In the genomic region with DNA sequence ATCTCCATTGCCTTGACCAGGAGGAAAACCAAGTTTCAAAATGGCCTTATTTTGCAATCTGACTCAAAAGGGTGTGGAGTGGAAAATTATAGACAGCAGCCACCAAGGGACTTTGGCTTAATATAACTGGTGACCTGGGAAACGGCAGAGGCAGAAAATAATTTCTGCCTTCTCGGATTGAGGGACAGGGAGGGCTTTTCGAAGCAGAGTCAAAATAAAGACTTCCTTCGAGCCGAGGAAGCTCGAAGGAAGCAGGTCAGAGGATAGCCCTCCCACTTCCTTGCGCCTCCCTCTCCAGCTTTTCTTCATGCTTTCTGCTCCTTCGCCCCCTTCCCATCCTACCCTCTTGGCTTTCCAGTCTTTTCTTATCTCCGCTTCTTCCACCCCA, we compare ENCODE assay signal across 7 mouse cellular contexts.
A peak's percentile ranks its signal among the peaks of the same experiment; 100 is the strongest.
DNase-seq lines count a peak whose midpoint lies in the region; ATAC-seq and TF ChIP-seq lines count a peak whose summit lies in the region.

No protein-coding gene starts in this region.

- peaks cover 17% of the 10 kb centered on the region for H3K4me1 ChIP-seq in bone marrow macrophage, adult 2 months (ENCODE audit: control insufficient read depth, insufficient read depth, low read length)
- H3K4me1 ChIP-seq in embryonic facial prominence, embryonic 15.5 days, result peaks cover 25% of the 10 kb centered on the region
- peaks cover 23% of the 10 kb centered on the region for H3K4me1 ChIP-seq in hindbrain, embryonic 12.5 days
- peaks cover 16% of the 10 kb centered on the region for H3K4me1 ChIP-seq in small intestine, adult 2 months (ENCODE audit: control insufficient read depth, insufficient read depth, insufficient read length, low read length)

- H3K9ac ChIP-seq in embryonic facial prominence, embryonic 15.5 days, result no peak overlapping the region
- no peak overlapping the region for H3K9ac ChIP-seq in hindbrain, embryonic 12.5 days

- no peaks in the 10 kb centered on the region for H3K36me3 ChIP-seq in embryonic facial prominence, embryonic 15.5 days
- H3K36me3 ChIP-seq in hindbrain, embryonic 12.5 days, result no peaks in the 10 kb centered on the region
- no peaks in the 10 kb centered on the region for H3K36me3 ChIP-seq in small intestine, adult 2 months (ENCODE audit: control insufficient read depth, insufficient read depth, low read length)

- TF ChIP-seq CTCF in bone marrow macrophage, adult 2 months (IDR thresholded peaks at IDR 0.05; ENCODE audit: low read depth, low read length), result no peak
- TF ChIP-seq CTCF in small intestine, adult 2 months (IDR thresholded peaks at IDR 0.05; ENCODE audit: extremely low read depth, insufficient read length, insufficient replicate concordance, low read depth, low read length), result no peak

- H3K27me3 ChIP-seq in embryonic facial prominence, embryonic 15.5 days, result no peaks in the 10 kb centered on the region
- H3K27me3 ChIP-seq in hindbrain, embryonic 12.5 days, result no peaks in the 10 kb centered on the region
- H3K27me3 ChIP-seq in small intestine, adult 2 months (ENCODE audit: control insufficient read depth, insufficient read depth, low read length), result no peaks in the 10 kb centered on the region

- H3K4me3 ChIP-seq in bone marrow macrophage, adult 2 months (ENCODE audit: insufficient read depth, low read length), result no peak overlapping the region
- peak overlapping the region; percentile 19 for H3K4me3 ChIP-seq in embryonic facial prominence, embryonic 15.5 days (replicated peaks)
- no peak overlapping the region for H3K4me3 ChIP-seq in hindbrain, embryonic 12.5 days
- H3K4me3 ChIP-seq in small intestine, adult 2 months (ENCODE audit: low read depth, low read length), result peak overlapping the region; percentile 56

- WGBS in embryonic facial prominence, embryonic 15.5 days, result 10% methylated on average over 9 of the region's 9 CpGs
- WGBS in hindbrain, embryonic 12.5 days, result 9% methylated on average over 9 of the region's 9 CpGs
- WGBS in small intestine, adult 2 months, result 11% methylated on average over 9 of the region's 9 CpGs

- peak; percentile 31 to 32 for DNase-seq in lung, adult 18-20 months
- DNase-seq in cerebellum, adult 11-12 months, result no peak
- DNase-seq in testis, postnatal 14 days (ENCODE audit: low spot score), result no peak

- no peaks in the 10 kb centered on the region for H3K9me3 ChIP-seq in embryonic facial prominence, embryonic 15.5 days (replicated peaks)
- H3K9me3 ChIP-seq in hindbrain, embryonic 12.5 days (replicated peaks), result no peaks in the 10 kb centered on the region

- peak overlapping the region; percentile 69 for H3K4me2 ChIP-seq in embryonic facial prominence, embryonic 15.5 days (replicated peaks)
- peak overlapping the region; percentile 69 for H3K4me2 ChIP-seq in hindbrain, embryonic 12.5 days (replicated peaks)

- H3K27ac ChIP-seq in bone marrow macrophage, adult 2 months (ENCODE audit: insufficient read depth, low read depth, low read length), result peak overlapping the region; percentile 28
- peak overlapping the region; percentile 49; the same call in 1 of the 2 replicates for H3K27ac ChIP-seq in embryonic facial prominence, embryonic 15.5 days (replicated peaks)
- H3K27ac ChIP-seq in hindbrain, embryonic 12.5 days, result no peak overlapping the region
- H3K27ac ChIP-seq in small intestine, adult 2 months (ENCODE audit: insufficient read depth, low read depth, low read length), result peak overlapping the region; percentile 98

- no peak for TF ChIP-seq POLR2A in bone marrow macrophage, adult 2 months (IDR thresholded peaks at IDR 0.05; ENCODE audit: borderline replicate concordance, low read depth, low read length)
- no peak for TF ChIP-seq POLR2A in small intestine, adult 2 months (IDR thresholded peaks at IDR 0.05; ENCODE audit: low read depth, low read length)

- ATAC-seq in embryonic facial prominence, embryonic 15.5 days (ENCODE audit: insufficient number of reproducible peaks, low FRiP score, low TSS enrichment, low read depth), result no peak
- ATAC-seq in hindbrain, embryonic 12.5 days (ENCODE audit: low FRiP score), result no peak

Comparison
In these comparisons a context has a peak if more than half of its experiments do, and no peak if none do; other contexts are left out.
1. H3K4me3 ChIP-seq: peak in embryonic facial prominence, embryonic 15.5 days (single experiment) and small intestine, adult 2 months (single experiment); none in bone marrow macrophage, adult 2 months (single experiment) and hindbrain, embryonic 12.5 days (single experiment).
2. DNase-seq: peak in lung, adult 18-20 months (2 of 2); none in cerebellum, adult 11-12 months (single experiment) and testis, postnatal 14 days (single experiment).